Mouse (Mus musculus) neural tube, embryonic 13.5 days (tissue): ENCODE measurements around the gene Tfec. TPM values are rescaled to one million over a fixed set of nuclear protein-coding genes. Genes with fewer than 3 reads are reported as not detected.

ENCODE experiments used
- ATAC-seq: fragments of 200-750 bp; cut with Nextera tagmentation; 2 replicates; pipeline ENCODE4 v1.8.0; 2017; ENCODE audit warnings: low read depth, mild to moderate bottlenecking, moderate TSS enrichment, moderate library complexity
- H3K27ac ChIP-seq: fragments of 300-500 bp; sonication (generic); replicated peaks from 2 replicates; pipeline ENCODE4 v1.5.1; 2015; ENCODE audit warnings: moderate library complexity, mild to moderate bottlenecking, inconsistent platforms
- H3K27me3 ChIP-seq: fragments of 300-500 bp; sonication (generic); 2 replicates; pipeline ENCODE4 v1.6.1; 2015; ENCODE audit warnings: mild to moderate bottlenecking, inconsistent platforms
- H3K36me3 ChIP-seq: fragments of 300-500 bp; sonication (generic); 2 replicates; pipeline ENCODE4 v1.6.1; 2015; ENCODE audit warnings: mild to moderate bottlenecking, inconsistent platforms
- H3K4me1 ChIP-seq: fragments of 300-500 bp; sonication (generic); replicated peaks from 2 replicates; pipeline ENCODE4 v1.6.1; 2015; ENCODE audit warnings: inconsistent platforms
- H3K4me2 ChIP-seq: fragments of 300-500 bp; sonication (generic); 2 replicates; pipeline ENCODE4 v1.6.1; 2015; ENCODE audit warnings: inconsistent platforms, mild to moderate bottlenecking, moderate library complexity
- H3K4me3 ChIP-seq: fragments of 300-500 bp; sonication (generic); 2 replicates; pipeline ENCODE4 v1.5.1; 2015; ENCODE audit warnings: mild to moderate bottlenecking, inconsistent platforms
- H3K9ac ChIP-seq: fragments of 300-500 bp; sonication (generic); 2 replicates; pipeline ENCODE4 v1.6.1; 2015; ENCODE audit warnings: moderate library complexity, mild to moderate bottlenecking, inconsistent platforms
- H3K9me3 ChIP-seq: fragments of 300-500 bp; sonication (generic); 2 replicates; pipeline ENCODE4 v1.6.1; 2016; ENCODE audit warnings: inconsistent platforms
- WGBS: fragments of 180-500 bp; shearing (Covaris S2); methylation state at CpG from one replicate; pipeline ENCODE4 v1.1.7; 2015; 5-methylcytosine and 5-hydroxymethylcytosine counted together
- polyA plus RNA-seq: library from polyadenylated mRNA; unstranded; fragments of >200 nt; fragmentation: Nextera tagmentation; extraction: Ambion mirVana; gene quantifications from 2 replicates; pipeline ENCODE4 v1.2.1, GENCODE M21; 2015

Tfec gene
- polyA plus RNA-seq = 0.61 and 0.85 TPM in 2 replicates

DNA sequence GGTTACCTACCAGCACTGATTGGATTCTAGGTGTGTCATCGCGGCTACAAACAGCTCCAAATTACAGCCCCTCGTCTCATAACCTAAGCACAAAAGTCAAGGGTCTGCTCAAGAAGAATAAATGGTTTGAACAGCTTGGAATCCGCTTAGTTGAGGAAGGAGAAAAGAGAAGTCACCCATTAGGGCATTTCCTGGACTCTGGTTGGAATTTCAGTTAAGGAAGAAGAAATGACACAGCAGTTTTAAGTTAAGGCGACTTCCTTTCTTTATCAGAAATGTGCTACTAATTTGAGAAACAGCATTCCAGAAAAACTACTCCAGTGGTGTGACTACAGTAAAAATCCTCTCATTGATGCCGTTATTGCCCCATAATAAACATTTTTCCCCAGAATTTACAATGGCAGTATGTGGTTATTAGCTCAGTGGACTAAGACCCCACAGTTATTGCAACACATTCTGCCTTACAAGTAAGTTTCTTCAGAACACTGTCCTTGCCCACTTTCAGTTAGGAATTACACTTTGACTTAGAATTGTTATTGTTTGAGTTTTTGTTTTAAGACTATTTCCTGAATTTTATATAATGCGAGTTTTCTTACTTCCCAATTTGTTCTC, at the start of gene Tfec:
Gene Tfec, minus strand, starts transcription at position 191 of the 612 bp plus-strand sequence.
- Histone ChIP-seq H3K4me1 (no peaks in the 10 kb centered on the region), H3K9ac (no peak within 1 kb of the TSS), H3K27me3 (no peaks in the 10 kb centered on the region), H3K9me3 (no peaks in the 10 kb centered on the region), H3K36me3 (no peaks in the 10 kb centered on the region), H3K4me3 (no peak within 1 kb of the TSS), H3K27ac (no peak within 1 kb of the TSS), H3K4me2 (no peak within 1 kb of the TSS)
- WGBS = 83% methylated on average over 7 of the region's 7 CpGs
- no peak for ATAC-seq

- Histone ChIP-seq H3K4me3 (no peak overlapping the region), H3K27ac (no peak overlapping the region), H3K36me3 (no peaks in the 10 kb centered on the region), H3K27me3 (no peaks in the 10 kb centered on the region), H3K9ac (no peak overlapping the region), H3K9me3 (no peaks in the 10 kb centered on the region), H3K4me2 (no peak overlapping the region), H3K4me1 (no peaks in the 10 kb centered on the region)
- 47% methylated on average over 3 of the region's 3 CpGs for WGBS
- no peak for ATAC-seq
Observed at GRCm38 (mm10) chr6:16947837-16948236, 49.6 kb upstream of the Tfec start.

DNA sequence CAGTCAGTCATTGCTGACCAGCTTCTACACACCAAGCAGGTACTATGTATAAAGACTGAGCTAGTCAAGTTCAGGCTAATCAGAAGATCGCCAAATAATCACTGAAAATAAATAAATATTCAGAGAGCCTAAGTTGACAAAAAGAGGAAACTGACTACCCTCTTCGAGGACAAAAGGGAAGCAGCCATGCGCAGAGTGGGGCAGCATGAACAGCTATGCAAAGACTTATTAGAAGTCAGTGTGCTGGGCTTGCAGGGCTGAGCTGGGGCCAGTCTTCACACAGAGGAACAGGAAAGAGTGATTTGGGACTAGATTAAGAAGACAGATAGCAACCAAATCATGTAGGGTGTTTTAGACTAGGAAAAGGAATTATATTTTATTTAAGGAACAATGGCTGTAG, 45.3 kb upstream of the Tfec start:
- Histone ChIP-seq H3K36me3 (no peaks in the 10 kb centered on the region), H3K9ac (no peak overlapping the region), H3K4me1 (no peaks in the 10 kb centered on the region), H3K27me3 (no peaks in the 10 kb centered on the region), H3K4me2 (no peak overlapping the region), H3K9me3 (no peaks in the 10 kb centered on the region), H3K4me3 (no peak overlapping the region), H3K27ac (no peak overlapping the region)
- ATAC-seq = no peak
- WGBS = 88% methylated on average over 3 of the region's 3 CpGs

GRCm38 (mm10) chr6:16942433-16942832, 44.2 kb upstream of the Tfec start:
- Histone ChIP-seq H3K27ac (no peak overlapping the region), H3K4me1 (no peaks in the 10 kb centered on the region), H3K9ac (no peak overlapping the region), H3K4me3 (no peak overlapping the region), H3K4me2 (no peak overlapping the region), H3K27me3 (no peaks in the 10 kb centered on the region), H3K36me3 (no peaks in the 10 kb centered on the region), H3K9me3 (no peaks in the 10 kb centered on the region)
- ATAC-seq = no peak
- 52% methylated on average over 4 of the region's 4 CpGs for WGBS

DNA sequence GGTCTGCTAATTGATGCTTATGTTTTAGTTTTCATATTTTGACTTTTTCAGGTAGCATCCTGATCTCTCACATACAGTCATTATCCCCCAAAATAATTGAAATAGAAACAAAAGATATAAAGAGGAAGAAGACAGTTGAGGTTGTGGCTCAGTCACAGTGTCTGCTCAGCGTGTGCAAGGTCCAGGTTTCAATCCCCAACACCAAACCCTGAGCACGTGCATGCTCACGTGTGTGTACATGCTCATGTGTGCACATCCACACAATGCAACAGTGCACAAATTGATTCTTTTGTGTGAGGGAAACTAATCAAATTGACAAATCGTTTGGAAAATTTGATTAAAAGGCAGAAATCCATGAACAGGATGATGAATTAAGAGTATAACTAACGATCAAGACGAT, 32.8 kb upstream of the Tfec start:
- H3K9ac ChIP-seq = no peak overlapping the region
- no peaks in the 10 kb centered on the region for H3K36me3 ChIP-seq
- H3K4me3 ChIP-seq = no peak overlapping the region
- no peaks in the 10 kb centered on the region for H3K4me1 ChIP-seq
- no peaks in the 10 kb centered on the region for H3K27me3 ChIP-seq
- no peaks in the 10 kb centered on the region for H3K9me3 ChIP-seq
- H3K27ac ChIP-seq = no peak overlapping the region
- WGBS = 85% methylated on average over 6 of the region's 6 CpGs
- H3K4me2 ChIP-seq = no peak overlapping the region
- no peak for ATAC-seq

GRCm38 (mm10) chr6:16920111-16920656, 21.9 kb upstream of the Tfec start:
- Histone ChIP-seq H3K27me3 (no peaks in the 10 kb centered on the region), H3K9ac (no peak overlapping the region), H3K36me3 (no peaks in the 10 kb centered on the region), H3K4me1 (no peaks in the 10 kb centered on the region), H3K4me3 (no peak overlapping the region), H3K9me3 (no peaks in the 10 kb centered on the region), H3K4me2 (no peak overlapping the region), H3K27ac (no peak overlapping the region)
- ATAC-seq = no peak
- 68% methylated on average over 2 of the region's 2 CpGs for WGBS

GRCm38 (mm10) chr6:16891819-16892218, 6.4 kb downstream of the Tfec start:
- no peak for ATAC-seq
- Histone ChIP-seq H3K9ac (no peak overlapping the region), H3K36me3 (no peaks in the 10 kb centered on the region), H3K4me2 (no peak overlapping the region), H3K27ac (no peak overlapping the region), H3K27me3 (no peaks in the 10 kb centered on the region), H3K9me3 (no peaks in the 10 kb centered on the region), H3K4me1 (no peaks in the 10 kb centered on the region), H3K4me3 (no peak overlapping the region)
- WGBS = 80% methylated on average over 5 of the region's 5 CpGs

DNA sequence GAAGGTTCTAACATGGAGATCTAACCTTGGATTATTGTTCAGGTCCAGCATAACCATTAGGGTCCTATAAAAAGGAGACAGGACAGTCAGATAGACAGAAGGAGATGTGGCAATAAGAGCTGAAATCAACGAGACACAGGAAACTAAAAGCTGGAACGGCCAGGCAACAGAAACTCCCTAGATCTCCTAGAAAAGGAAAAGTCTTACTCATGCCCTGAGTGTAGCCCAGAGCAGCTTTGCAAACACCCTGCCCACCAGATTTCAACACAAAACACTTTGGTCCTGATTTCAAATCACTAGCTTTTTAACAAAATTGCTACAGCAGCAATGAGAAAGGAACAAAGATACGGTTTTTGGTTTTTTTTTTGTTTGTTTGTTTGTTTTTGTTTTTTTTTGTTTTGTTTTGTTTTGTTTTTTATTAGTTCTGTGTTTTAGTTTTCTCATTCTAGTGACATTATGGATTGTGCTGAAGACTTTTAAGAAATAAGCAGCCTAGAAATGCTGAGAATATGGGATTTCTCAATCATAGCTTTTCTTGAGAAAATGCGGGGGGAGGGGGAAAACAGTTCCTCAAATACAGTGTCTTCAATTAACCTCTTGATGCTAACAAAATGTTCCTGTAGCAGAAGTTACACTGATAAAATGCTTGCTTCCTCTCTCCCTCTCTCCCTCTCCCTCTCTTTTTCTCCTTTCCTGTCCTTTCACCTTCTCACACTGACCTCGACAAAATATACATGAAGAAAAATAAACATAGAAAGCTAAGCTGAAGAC, 14.5 kb downstream of the Tfec start:
- H3K4me2 ChIP-seq = no peak overlapping the region
- H3K27ac ChIP-seq = no peak overlapping the region
- no peak overlapping the region for H3K4me3 ChIP-seq
- H3K9me3 ChIP-seq = no peaks in the 10 kb centered on the region
- H3K4me1 ChIP-seq = no peaks in the 10 kb centered on the region
- H3K27me3 ChIP-seq = no peaks in the 10 kb centered on the region
- WGBS = 75% methylated on average over 5 of the region's 5 CpGs
- no peaks in the 10 kb centered on the region for H3K36me3 ChIP-seq
- H3K9ac ChIP-seq = no peak overlapping the region
- no peak for ATAC-seq

DNA sequence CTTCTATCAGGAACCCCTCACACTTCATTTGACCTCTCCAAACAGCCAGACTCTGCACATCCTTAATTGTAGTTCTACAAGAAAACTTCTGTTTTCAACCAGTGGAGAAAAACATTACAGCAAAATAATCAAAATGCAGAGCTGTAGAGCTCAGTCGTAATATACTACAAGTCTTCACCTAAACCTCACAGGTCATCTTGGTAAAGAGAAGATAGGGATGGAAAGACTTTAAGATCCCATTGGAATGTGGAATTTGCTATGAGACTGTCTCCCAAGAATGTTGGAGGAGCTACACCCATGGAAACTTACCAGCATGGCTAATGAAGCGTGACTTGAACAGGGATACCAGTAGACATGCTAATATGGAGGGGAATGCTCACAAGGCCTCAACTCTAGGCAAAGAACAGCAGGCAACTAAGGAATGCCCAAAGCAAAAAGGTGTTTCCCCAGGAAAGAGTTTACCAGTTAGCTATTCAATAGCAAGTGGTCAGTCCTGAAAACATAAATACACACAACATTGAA, 24.2 kb downstream of the Tfec start:
- Histone ChIP-seq H3K4me2 (no peak overlapping the region), H3K9me3 (no peaks in the 10 kb centered on the region), H3K4me1 (no peaks in the 10 kb centered on the region), H3K36me3 (no peaks in the 10 kb centered on the region), H3K4me3 (no peak overlapping the region), H3K27me3 (no peaks in the 10 kb centered on the region), H3K9ac (no peak overlapping the region), H3K27ac (no peak overlapping the region)
- WGBS = 87% methylated on average over 2 of the region's 2 CpGs
- no peak for ATAC-seq

GRCm38 (mm10) chr6:16870067-16870466, 28.2 kb downstream of the Tfec start:
- no peak for ATAC-seq
- no peaks in the 10 kb centered on the region for H3K36me3 ChIP-seq
- 63% methylated on average over 2 of the region's 2 CpGs for WGBS
- no peak overlapping the region for H3K27ac ChIP-seq
- H3K4me1 ChIP-seq = no peaks in the 10 kb centered on the region
- H3K4me2 ChIP-seq = no peak overlapping the region
- H3K4me3 ChIP-seq = no peak overlapping the region
- no peaks in the 10 kb centered on the region for H3K9me3 ChIP-seq
- H3K9ac ChIP-seq = no peak overlapping the region
- H3K27me3 ChIP-seq = no peaks in the 10 kb centered on the region

- Histone ChIP-seq H3K4me2 (no peak overlapping the region), H3K9ac (no peak overlapping the region), H3K4me1 (no peaks in the 10 kb centered on the region), H3K27me3 (no peaks in the 10 kb centered on the region), H3K4me3 (no peak overlapping the region), H3K9me3 (no peaks in the 10 kb centered on the region), H3K36me3 (no peaks in the 10 kb centered on the region), H3K27ac (no peak overlapping the region)
- no peak for ATAC-seq
- 76% methylated on average over 2 of the region's 2 CpGs for WGBS
Observed at GRCm38 (mm10) chr6:16868314-16868713, 29.9 kb downstream of the Tfec start.

DNA sequence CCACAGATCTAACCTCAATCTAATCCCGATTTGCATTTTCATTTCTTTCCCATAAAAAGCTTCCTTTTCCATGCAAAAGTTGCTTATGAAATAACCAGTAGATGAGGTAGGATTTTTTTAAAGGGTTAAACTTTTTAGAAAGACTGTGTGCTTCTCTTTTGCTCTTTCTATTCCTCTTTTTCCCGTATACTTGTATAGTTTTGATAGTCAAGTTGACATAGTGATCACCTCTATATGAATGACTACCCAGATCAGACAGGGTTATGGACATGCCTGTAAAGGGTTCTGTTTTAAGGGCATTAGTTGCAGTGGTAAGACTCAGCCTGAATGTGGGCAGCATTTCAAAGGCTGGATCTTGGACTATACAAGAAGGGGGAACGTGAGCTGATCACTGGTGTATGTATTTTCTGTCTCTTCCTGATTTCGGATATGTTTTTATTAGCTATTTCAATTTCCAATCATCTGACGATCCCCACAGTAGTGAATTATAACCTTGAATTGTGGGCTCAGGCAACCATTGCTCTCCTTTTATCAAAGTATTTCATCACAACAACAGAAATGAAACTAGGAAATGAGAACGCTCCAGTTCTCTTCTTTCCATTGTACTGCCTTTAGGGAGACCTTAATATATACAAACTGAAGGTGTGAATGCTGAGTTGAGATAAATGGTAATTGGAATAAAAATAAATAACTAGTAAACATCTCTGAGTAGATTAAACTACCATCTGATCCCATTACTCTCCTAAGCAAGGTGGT, 35.3 kb downstream of the Tfec start:
- Histone ChIP-seq H3K27me3 (no peaks in the 10 kb centered on the region), H3K36me3 (no peaks in the 10 kb centered on the region), H3K4me1 (no peaks in the 10 kb centered on the region), H3K9me3 (no peaks in the 10 kb centered on the region), H3K4me2 (no peak overlapping the region), H3K4me3 (no peak overlapping the region), H3K9ac (no peak overlapping the region), H3K27ac (no peak overlapping the region)
- ATAC-seq = no peak
- 93% methylated on average over 6 of the region's 6 CpGs for WGBS
